Mouse (Mus musculus): ENCODE data around the gene Pxylp1.

DNA sequence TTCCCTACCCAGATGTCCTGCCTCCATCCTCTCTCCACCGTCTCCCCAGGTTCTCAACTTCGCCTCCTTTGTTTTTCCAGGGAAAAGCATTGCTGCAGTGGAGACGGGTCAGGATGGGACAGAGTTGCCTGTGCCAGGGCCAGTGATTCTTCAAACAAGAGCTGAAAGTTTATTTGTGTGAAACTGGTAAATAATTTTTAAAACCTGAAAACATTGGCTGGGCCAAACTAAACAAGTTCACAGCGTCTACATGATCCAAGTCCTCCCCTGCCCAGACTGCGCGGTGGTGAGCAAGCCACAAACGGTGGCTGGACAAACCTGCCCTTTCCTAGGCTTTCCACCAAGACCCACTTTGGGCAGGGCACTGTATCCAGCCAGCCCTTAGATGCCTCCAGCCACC lies 41.4 kb downstream of the Pxylp1 start:
- TF ChIP-seq GATA1 (IDR thresholded peaks at IDR 0.05; ENCODE audit: borderline replicate concordance, low read length) (no peak), FLI1 (IDR thresholded peaks at IDR 0.05; ENCODE audit: low read length) (no peak)
